Mouse (Mus musculus) intestine, embryonic 14.5 days (tissue): Measurements from ENCODE around the gene Prkd1. TPM values are rescaled to one million over a fixed set of nuclear protein-coding genes. Genes with fewer than 3 reads are reported as not detected.
"Not testable (repeated sequence)": the region's sequence is repeated elsewhere in the genome, so short reads cannot be mapped to it uniquely, and the experiment has no call there.

Experiments
- ATAC-seq: fragments of 200-750 bp; cut with Nextera tagmentation; replicated peaks from 2 replicates; pipeline ENCODE4 v1.8.0; 2017; ENCODE audit warnings: low read depth, moderate number of reproducible peaks, moderate TSS enrichment, moderate library complexity; ENCODE audit not compliant: low FRiP score, low TSS enrichment
- DNase-seq: peaks from one replicate; pipeline ENCODE4 v3.0.0-alpha.2; 2018; ENCODE audit warnings: low spot score
- H3K27ac ChIP-seq: fragments of 300-500 bp; sonication (generic); 2 replicates; pipeline ENCODE4 v1.5.1; 2014; ENCODE audit warnings: low read depth, mild to moderate bottlenecking, control low read depth
- H3K27me3 ChIP-seq: fragments of 300-500 bp; sonication (generic); replicated peaks from 2 replicates; pipeline ENCODE4 v1.6.1; 2014; ENCODE audit warnings: low read length, control low read depth; ENCODE audit not compliant: control insufficient read depth, insufficient read depth
- H3K36me3 ChIP-seq: fragments of 300-500 bp; sonication (generic); 2 replicates; pipeline ENCODE4 v1.6.1; 2014; ENCODE audit warnings: low read length, control low read depth; ENCODE audit not compliant: control insufficient read depth, insufficient read depth
- H3K4me1 ChIP-seq: fragments of 300-500 bp; sonication (generic); replicated peaks from 2 replicates; pipeline ENCODE4 v1.6.1; 2014; ENCODE audit warnings: low read length, control low read depth, mixed read lengths; ENCODE audit not compliant: control insufficient read depth, insufficient read depth
- H3K4me2 ChIP-seq: fragments of 300-500 bp; sonication (generic); 2 replicates; pipeline ENCODE4 v1.6.1; 2014; ENCODE audit warnings: low read length
- H3K4me3 ChIP-seq: fragments of 300-500 bp; sonication (generic); 2 replicates; pipeline ENCODE4 v1.5.1; 2014; ENCODE audit warnings: low read depth, low read length, control low read depth, mixed read lengths
- H3K9ac ChIP-seq: fragments of 300-500 bp; sonication (generic); 2 replicates; pipeline ENCODE4 v1.6.1; 2014; ENCODE audit warnings: mild to moderate bottlenecking, low read length
- H3K9me3 ChIP-seq: fragments of 300-500 bp; sonication (generic); 2 replicates; pipeline ENCODE4 v1.6.1; 2016; ENCODE audit warnings: low read length, control low read depth; ENCODE audit not compliant: control insufficient read depth
- WGBS: fragments of 180-500 bp; shearing (Covaris S2); extraction: QIAGEN DNeasy Blood & Tissue Kit; methylation state at CpG from one replicate; pipeline ENCODE4 v1.1.7; 2014; 5-methylcytosine and 5-hydroxymethylcytosine counted together
- polyA plus RNA-seq: library from polyadenylated mRNA; unstranded; fragments of >200 nt; fragmentation: Nextera tagmentation; extraction: Ambion mirVana; gene quantifications from 2 replicates; pipeline ENCODE4 v1.2.1, GENCODE M21; 2014

Gene Prkd1
- 6.1 and 6.3 TPM in 2 replicates for polyA plus RNA-seq

DNA sequence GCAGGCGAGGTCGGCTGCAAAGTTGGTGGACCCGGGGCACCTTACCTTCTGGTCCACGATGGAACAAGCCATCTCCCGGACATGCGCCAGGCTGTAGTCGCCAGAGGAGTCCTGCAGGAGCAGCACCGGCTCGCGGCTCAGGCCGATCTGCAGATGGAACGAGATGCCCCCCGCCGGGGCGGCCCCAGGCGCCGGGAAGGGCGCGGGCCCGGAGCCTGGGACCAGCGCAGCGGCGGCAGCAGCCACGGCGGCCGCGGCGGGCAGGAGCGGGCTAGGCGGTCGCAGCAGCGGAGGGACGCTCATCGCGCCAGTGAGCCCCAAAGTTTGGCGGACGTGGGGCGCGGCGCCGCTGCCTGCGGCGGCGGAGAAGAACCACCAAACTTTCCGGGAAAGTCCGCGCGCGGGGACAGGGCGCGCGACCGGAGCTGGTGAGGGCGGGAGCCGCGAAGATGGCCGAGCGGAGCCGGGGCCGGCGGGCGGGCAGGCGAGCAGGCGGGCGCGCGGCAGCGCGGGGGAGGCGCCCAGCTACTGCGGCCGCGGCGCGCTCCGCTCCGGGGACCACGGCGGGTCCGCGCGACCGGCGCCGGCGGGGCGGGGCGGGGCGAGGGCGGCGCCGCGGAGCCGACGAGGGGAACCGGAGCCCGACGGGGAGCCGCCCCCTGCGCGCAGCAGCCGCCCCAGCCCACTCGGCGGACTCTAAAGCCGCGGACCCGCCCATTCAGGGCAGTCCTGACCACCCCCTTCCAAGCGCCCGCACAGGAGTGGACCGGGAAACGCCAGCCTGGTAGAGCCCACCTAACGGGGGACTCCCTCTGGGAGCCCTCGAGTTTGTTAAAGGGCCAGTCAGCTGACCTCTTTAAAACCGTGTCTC, at the start of gene Prkd1:
Gene Prkd1 (minus strand): TSS at position 428 of the 871 bp plus-strand sequence.
- DNase-seq (peak; percentile 85), ATAC-seq (peak; percentile 93)
- no peaks in the 10 kb centered on the region for H3K27me3 ChIP-seq
- 0 out of 2 replicates have a peak within 1 kb of the TSS, but pooled peaks have one; percentile 75 for H3K27ac ChIP-seq
- no peaks in the 10 kb centered on the region for H3K4me1 ChIP-seq
- H3K4me3 ChIP-seq, result peak within 1 kb of the TSS; percentile 80
- under 1% methylated on average over 98 of the region's 114 CpGs for WGBS
- peak within 1 kb of the TSS; percentile 70 for H3K9ac ChIP-seq
- H3K4me2 ChIP-seq, result peak within 1 kb of the TSS; percentile 88
- H3K36me3 ChIP-seq, result no peaks in the 10 kb centered on the region
- no peaks in the 10 kb centered on the region for H3K9me3 ChIP-seq

DNA sequence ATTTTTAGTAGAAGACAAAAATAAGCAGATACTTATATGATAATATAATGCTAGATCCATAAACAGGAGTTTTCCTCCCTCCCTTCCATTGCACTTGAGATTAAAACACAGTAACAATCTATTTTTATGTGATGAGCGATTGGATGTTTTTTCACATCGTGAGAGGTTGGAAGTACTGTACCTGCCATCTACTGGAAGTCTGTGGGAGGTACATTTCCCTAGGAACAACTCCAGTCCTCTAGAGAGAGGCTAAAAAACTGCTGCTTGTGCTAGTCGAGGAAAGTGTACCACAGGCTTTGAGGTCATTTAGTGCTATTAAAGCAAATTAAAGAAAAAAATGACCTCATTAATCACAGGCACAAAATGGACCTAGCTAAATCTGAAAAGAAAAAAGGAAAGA, 48.6 kb upstream of the Prkd1 start:
- no peak for ATAC-seq
- Histone ChIP-seq H3K4me1 (no peaks in the 10 kb centered on the region), H3K27me3 (no peaks in the 10 kb centered on the region), H3K9me3 (no peaks in the 10 kb centered on the region), H3K4me3 (no peak overlapping the region), H3K27ac (no peak overlapping the region), H3K36me3 (no peaks in the 10 kb centered on the region), H3K4me2 (no peak overlapping the region), H3K9ac (no peak overlapping the region)
- DNase-seq, result no peak
- WGBS, result 16% methylated on average over 3 of the region's 3 CpGs

DNA sequence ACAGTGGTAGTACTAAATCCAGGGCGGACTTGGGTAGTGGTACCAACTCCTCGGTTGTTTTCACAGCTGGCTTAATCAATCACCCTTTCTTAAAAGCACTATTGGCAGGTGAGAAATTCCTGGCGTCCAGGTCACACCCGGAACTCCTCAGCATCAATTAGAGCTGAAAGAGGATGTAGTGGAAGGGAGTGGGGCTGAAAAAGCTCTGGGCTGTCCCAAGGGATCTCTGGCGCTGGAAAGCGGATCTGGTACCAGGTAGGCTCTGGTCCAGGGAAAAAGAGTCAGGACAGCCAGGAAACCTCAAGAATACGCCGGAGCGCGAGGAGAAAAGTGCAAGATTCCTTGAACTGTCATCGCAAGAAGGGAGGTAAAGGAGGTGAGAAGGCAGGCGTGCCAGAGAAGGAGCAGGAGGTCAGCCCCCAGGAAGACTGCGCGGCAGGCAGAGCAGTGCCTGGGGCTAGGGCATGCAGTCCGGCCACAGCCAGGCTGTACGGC, 675 bp downstream of the Prkd1 start:
- DNase-seq, result no peak
- WGBS, result 1% methylated on average over 16 of the region's 16 CpGs
- no peaks in the 10 kb centered on the region for H3K4me1 ChIP-seq

GRCm38 (mm10) chr12:50646857-50647256, 2.0 kb downstream of the Prkd1 start:
- DNase-seq (no peak), ATAC-seq (no peak)
- H3K27me3 ChIP-seq, result no peaks in the 10 kb centered on the region
- H3K9ac ChIP-seq, result no peak overlapping the region
- no peak overlapping the region for H3K27ac ChIP-seq
- no peak overlapping the region for H3K4me3 ChIP-seq
- H3K9me3 ChIP-seq, result no peaks in the 10 kb centered on the region
- no peaks in the 10 kb centered on the region for H3K36me3 ChIP-seq
- no peak overlapping the region for H3K4me2 ChIP-seq
- WGBS, result 89% methylated on average over 4 of the region's 4 CpGs
- no peaks in the 10 kb centered on the region for H3K4me1 ChIP-seq

More for the DNA sequence above, 675 bp downstream of the Prkd1 start:
- no peaks in the 10 kb centered on the region for H3K9me3 ChIP-seq
- H3K36me3 ChIP-seq, result no peaks in the 10 kb centered on the region
- no peaks in the 10 kb centered on the region for H3K27me3 ChIP-seq
- peak overlapping the region; percentile 88 for H3K4me2 ChIP-seq
- H3K9ac ChIP-seq, result peak overlapping the region; percentile 70
- ATAC-seq, result peak; percentile 17; the same call in 1 of the 2 replicates
- peak overlapping the region; percentile 80 for H3K4me3 ChIP-seq
- no peak overlapping the region for H3K27ac ChIP-seq

- Histone ChIP-seq H3K9ac (no peak overlapping the region), H3K27me3 (no peaks in the 10 kb centered on the region), H3K9me3 (no peaks in the 10 kb centered on the region), H3K4me2 (no peak overlapping the region), H3K4me1 (no peaks in the 10 kb centered on the region), H3K27ac (no peak overlapping the region), H3K4me3 (no peak overlapping the region), H3K36me3 (no peaks in the 10 kb centered on the region)
- 76% methylated on average over 5 of the region's 5 CpGs for WGBS
- ATAC-seq (no peak), DNase-seq (no peak)
Observed at GRCm38 (mm10) chr12:50642671-50643070, 6.2 kb downstream of the Prkd1 start.

DNA sequence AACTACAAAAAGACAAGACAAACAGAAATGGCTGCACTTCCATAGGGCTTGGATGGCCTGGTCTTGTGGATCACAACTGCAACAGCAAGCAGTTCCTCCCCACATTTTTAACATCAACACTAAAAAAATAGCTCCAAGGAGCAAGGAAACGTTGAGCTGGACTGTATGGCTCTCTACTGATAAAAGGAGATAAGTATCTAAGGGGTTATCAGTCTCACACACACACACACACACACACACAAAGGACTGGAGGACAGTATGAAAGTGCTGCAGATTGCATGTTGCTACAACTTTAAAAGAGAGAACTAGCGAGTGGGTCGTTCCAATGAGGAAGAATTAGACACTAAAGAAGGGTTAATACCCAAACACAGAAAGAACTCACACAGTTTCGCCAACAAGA, 8.7 kb downstream of the Prkd1 start:
- H3K27ac ChIP-seq, result no peak overlapping the region
- H3K27me3 ChIP-seq, result no peaks in the 10 kb centered on the region
- ATAC-seq (no peak), DNase-seq (no peak)
- no peak overlapping the region for H3K4me2 ChIP-seq
- no peak overlapping the region for H3K4me3 ChIP-seq
- H3K4me1 ChIP-seq, result no peaks in the 10 kb centered on the region
- no peaks in the 10 kb centered on the region for H3K36me3 ChIP-seq
- H3K9ac ChIP-seq, result no peak overlapping the region
- 73% methylated on average over 4 of the region's 4 CpGs for WGBS
- no peaks in the 10 kb centered on the region for H3K9me3 ChIP-seq

GRCm38 (mm10) chr12:50634436-50634835, 14.5 kb downstream of the Prkd1 start:
- H3K9me3 ChIP-seq, result no peaks in the 10 kb centered on the region
- H3K9ac ChIP-seq, result no peak overlapping the region
- no peak for DNase-seq
- ATAC-seq, result no peak
- no peak overlapping the region for H3K4me2 ChIP-seq
- H3K4me3 ChIP-seq, result no peak overlapping the region
- no peaks in the 10 kb centered on the region for H3K4me1 ChIP-seq
- no peak overlapping the region for H3K27ac ChIP-seq
- 61% methylated on average over 6 of the region's 6 CpGs for WGBS
- no peaks in the 10 kb centered on the region for H3K36me3 ChIP-seq
- H3K27me3 ChIP-seq, result no peaks in the 10 kb centered on the region

- not testable (repeated sequence) for H3K27ac ChIP-seq, ATAC-seq, H3K4me2 ChIP-seq, H3K9me3 ChIP-seq, H3K36me3 ChIP-seq, H3K9ac ChIP-seq, DNase-seq, H3K4me1 ChIP-seq, H3K4me3 ChIP-seq, H3K27me3 ChIP-seq
- WGBS, result 59% methylated on average over 2 of the region's 2 CpGs
Observed at GRCm38 (mm10) chr12:50626100-50626499, 22.8 kb downstream of the Prkd1 start.
